Mouse (Mus musculus) ES-Bruce4 (cell line): ENCODE measurements around the gene Crygn.
A peak's percentile ranks its signal among the peaks of the same experiment; 100 is the strongest.

Experiments used
- CTCF ChIP-seq: IDR thresholded peaks from one replicate; pipeline ENCODE4 v1.8.1; 2011; ENCODE audit warnings: low read depth, low read length
- EP300 ChIP-seq: IDR thresholded peaks from 2 replicates; pipeline ENCODE4 v1.6.1; 2011; ENCODE audit warnings: low read depth, low read length; ENCODE audit not compliant: insufficient read depth
- POLR2A ChIP-seq: IDR thresholded peaks from one replicate; pipeline ENCODE4 v1.8.1; 2011; ENCODE audit warnings: low read length; ENCODE audit not compliant: insufficient read depth

- peak; percentile 28 for TF ChIP-seq CTCF
- TF ChIP-seq EP300: no peak
- TF ChIP-seq POLR2A: no peak
Observed at GRCm38 (mm10) chr5:24779881-24780512, 22.2 kb upstream of the Crygn start.
